Mouse (Mus musculus): Measurements from ENCODE around the gene Entpd2.

The Entpd2 gene

DNA sequence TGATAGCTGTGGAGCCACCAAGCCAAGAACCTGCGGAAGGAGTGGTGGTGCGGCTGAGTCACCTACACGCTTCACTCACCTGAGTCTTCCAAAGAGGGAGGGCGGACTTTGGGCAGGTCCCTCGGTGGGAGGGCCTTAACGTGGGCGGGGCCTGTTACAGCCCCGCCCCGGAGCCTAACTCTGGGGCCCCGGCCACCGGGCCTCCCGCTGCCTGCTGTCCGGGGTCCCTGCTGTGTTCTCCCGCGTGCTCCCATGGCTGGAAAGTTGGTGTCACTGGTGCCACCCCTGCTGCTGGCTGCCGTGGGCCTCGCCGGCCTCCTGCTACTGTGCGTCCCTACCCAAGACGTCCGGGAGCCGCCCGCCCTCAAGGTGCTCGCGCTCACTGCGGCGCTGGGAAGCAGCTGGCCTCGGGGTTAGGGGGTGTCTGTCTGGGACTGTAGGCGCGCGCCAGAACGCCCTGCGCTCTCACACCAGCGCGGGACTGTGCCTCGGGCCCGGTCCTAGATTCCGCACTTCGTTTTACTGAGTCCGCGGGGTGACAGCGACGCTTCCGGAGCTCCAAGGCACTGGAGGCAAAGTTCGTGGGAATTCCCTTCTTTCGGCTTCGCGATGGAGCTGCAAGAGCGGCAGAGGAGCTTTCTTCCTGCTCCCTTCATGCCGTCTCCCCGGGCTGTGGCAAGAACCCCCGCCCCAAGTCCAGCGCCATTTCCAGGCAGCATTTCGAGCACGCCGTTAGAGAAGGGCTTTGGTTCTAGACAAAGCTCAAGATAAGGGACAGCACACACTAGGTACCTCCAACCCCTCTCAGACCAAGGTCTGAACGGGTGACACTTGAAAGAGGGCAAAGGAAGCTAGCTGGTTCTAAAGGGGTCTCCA lies at the start of gene Entpd2:
Gene Entpd2, plus strand, starts transcription at position 154 of the 876 bp plus-strand sequence.
- no peak for DNase-seq

DNA sequence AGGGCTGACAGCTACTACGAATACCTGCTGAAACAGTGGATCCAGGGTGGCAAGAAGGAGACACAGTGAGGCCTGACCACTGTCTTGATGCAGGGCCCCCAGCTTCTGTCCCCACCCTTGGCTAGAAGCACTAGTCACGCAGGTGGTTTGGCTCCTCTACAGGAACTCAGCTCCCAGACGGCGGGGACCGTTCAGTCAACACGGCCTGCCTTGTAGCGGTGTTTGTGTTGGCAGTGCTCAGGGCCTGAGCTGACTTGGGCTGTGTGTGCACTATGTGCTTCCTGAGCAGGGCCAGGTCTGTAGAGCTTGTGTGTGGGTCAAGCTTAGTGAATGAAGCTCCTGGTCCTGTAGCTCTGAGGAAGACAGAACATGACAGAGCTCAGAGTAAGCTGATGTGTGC lies 47.5 kb upstream of the Entpd2 start:
- no peak for DNase-seq

DNA sequence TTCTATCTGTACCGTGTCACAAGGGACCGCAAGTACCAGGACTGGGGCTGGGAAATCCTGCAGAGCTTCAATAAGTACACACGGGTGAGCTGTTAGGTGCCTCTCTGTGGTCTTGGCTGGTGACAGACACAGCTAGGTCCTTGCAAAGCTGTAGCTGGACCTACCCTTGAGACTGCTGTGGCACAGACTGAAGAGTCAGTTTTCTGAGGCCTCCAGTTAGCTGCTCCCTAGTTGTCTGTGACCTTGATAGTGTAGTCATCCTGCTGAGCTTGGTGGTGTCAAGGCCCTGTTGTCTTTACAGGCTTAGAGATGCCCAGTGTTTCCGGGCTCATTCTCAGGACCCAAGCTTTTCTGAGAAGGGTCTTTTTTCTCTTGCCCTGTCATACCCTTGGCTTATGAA lies 46.2 kb upstream of the Entpd2 start:
- DNase-seq, result no peak

DNA sequence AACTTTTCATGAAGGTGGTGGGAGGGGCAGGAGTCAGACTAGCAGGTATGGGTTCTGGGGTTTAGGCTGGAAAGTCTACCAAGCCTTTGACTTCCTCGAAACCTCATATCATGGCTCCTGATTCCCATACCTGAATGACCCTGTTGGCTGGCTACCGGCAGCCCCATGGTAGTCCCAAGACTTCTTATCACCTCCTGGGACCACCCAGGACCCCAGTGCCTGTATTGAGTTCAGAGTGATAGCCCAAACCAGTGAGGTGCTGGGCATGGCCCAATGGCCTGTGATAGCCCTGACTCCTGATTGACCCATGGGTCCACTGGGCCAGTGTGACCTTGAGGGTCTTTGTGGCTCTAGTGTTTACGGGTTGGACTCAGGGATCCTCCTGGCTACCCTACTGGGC lies 45.0 kb upstream of the Entpd2 start:
- DNase-seq, result no peak

DNA sequence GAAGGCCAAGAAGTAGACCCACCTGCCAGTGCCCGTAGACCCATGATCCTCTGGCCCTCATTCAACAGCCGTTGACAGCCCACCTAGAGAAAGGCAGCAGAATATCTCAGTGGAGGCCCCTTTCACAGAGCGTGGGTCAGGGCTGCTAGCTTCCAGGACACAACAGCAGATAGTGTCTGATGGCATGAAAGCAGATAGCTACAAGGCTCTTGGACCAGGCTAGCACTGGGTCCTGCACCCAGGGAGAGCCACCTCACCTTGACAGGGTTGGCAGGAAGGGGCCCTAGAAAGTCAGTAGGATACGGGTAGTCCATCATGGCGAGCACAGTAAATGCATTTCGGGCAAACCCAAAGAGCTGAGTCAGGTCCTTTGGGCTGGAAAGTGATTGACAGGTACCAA lies 41.5 kb upstream of the Entpd2 start:
- no peak for DNase-seq

DNA sequence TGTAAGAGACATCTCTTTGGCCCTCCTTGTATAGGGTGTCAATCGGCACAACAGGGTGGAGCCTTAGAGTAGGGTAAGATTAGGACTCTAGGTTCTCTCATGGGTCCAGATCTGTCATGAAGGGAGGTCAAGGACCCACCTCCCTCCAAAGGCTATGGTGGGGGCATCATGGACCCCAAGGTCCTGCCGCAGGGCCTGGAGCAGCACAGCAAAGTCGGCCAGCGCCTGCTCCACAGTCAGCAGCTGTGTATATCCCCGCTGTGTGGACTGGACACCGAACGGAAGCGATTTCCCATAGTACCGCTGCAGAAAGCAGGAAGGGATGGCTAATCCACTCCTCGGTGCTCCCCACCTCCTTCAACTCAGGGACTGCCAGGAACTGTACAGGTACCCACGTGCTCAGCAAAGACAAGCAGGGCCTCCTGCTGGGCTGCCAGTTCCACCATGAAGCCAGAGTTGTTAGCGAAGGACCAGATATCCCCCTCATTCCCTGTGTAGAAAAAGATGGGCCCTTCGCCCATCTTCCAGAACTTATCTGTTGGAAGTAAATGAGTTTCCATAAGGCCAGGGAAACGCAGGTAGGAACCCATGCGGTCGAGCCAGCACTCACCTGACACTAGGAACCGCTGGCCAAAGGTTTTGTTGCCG lies 40.1 kb upstream of the Entpd2 start:
- no peak for DNase-seq

DNA sequence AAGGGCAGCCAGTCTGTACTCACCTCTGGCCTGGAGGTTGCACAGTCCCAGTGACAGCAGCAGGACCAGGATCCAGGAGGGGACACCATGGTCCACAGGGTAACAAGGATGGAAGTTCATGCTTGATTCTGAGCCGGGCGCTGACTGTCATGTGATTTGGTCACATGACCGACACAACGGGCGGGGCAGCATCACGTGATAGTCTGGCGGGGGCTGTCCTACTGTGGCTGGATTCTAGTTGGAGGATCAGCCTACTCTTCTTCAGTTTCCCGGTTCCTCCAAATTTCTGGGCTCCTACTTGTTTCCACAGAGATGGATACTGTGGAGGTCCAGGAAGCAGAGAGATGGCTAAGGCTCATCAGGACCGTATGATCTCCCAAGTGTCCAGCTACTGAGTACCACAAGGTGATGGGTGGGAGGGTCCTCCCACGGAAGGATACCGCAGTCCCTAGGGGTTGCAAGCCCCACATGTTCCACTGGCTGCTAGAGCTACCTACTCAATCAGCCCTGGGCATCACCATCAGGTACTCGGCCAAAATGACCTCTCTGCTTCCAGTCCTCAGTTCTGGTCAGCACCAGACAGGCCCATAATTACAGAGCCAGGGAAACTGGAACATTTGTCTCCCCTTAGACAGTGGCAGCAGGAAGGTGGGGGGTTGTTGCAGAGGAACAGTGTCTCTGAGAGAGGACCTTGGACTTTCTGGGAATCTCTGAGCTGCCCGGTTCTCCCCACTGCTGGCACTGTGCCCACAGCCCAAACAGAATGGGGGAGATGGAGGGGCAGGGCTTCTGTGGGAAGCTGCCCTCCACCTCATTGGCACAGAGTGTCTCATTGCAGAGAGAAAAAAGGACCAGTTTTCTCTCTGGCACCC lies 39.2 kb upstream of the Entpd2 start, which contains the start of gene Dpp7:
Gene Dpp7, minus strand, starts transcription at position 152 of the 872 bp plus-strand sequence.
- peak; percentile 45 to 52 for DNase-seq

DNA sequence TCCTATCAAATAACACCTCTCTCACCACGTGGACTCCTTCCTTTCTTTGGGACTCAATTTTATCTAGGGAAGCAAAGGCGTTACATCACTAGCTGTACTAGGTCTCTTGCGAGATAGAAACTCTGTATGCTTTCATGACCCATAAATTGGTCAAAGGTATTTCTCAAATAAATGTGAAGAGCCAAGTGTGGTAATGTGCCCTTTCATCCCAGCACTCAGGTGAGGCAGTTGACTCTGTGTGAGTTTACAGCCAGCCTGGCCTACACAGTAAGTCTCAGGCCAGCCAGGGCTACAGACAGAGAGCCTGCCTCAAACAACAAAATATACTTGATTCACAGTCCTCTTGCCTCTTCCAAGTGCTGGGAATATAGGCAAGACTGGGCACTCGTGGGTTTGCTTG lies 35.8 kb upstream of the Entpd2 start:
- no peak for DNase-seq

DNA sequence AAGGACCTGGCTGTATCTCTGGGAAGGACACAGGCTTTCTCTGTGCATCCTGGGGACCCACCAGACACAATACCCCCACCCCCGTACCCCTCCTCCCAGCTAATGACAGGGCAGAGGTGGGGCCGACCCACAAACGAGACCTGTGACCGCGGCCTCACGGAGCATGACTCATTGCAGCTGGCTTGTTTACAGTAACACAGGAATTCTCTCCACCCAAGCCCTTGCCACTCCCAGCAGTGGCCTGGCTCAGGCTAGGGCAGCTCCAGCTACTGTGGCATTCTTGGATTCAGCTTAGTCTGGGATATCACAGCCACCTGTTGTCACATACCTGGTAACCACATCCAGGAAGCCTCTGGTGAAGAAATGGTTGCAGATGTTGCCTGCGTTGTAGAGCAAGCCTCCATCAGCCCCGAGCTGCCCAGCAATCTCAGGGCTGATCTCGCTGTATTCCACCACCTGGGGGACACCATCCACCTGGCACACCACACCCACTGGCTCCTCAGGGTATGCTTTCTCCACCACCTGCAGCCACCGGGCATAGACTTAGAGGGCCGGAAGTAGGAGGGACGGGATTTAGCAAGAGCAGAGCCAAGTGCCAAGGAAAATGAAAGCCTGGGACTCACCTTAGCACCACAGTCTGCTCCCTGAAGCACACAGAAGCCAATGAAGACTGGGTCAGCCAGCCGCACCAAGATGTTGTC lies 32.0 kb upstream of the Entpd2 start:
- no peak for DNase-seq

DNA sequence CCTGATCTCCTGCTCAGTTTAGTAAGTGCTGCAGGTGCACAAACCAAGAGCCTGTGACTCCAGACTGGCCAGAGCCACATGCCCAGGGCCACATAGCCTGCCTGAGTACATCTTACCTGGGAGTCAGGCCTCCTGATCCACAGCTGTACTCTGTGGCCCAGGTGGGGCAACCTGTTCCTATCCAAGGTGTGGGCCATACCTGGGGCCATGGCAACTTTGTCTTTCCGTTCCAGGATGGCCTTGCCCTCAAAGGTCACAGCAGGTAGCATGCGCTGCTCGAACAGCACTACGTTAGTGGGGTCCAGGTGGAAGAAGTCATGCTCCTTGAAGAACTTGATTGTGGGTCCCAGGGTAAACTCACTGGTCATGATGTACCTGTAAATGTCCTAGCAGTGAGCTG lies 31.4 kb upstream of the Entpd2 start:
- DNase-seq, result no peak

DNA sequence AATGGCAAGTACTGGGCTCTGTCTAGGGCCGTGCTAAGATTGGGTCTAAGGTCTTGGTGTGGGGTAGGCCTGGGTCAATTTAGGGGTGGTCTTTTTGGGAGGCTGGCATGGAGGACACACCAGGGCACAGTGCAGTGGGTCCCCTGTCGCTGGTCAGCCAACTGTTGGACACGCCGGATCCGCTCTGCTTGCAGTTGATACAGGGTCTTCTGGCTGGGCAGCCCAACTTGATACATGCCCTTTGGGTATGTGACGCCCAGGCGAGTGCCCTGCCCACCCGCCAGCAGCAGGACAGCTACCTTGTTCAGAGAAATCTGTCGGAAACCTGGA lies 30.9 kb upstream of the Entpd2 start:
- no peak for DNase-seq

DNA sequence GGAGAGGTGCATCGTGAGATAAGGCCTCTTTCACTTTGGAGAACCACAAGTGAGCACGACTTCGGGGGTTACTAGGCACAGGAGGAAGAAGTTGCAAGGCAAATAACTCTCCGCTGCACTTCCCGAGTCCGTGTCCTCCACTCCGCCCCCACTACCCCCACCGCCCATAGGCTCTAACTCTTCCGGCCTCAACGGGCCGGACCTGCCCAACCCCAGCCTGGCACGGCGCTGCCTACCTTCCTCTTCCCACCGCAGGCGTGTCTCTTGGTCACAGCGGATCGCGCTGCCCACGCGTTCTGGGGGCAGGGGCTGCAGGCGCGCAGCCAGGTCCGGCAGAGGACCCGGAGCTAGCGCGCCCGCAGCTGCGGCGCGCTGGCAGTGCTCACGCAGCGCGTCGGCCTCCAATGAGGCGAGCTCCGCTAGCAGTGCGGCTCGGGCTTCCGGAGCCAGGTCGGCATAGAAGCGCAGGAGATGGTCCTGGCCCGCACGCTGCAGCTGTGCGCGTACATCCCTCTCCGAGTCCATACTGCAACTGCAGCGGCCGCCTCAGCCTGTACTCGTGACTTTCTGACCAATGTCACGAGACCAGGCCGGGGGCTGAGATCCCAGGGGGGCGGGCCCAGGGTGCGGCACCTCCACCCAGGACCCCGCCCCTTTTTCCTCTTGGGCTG lies 30.4 kb upstream of the Entpd2 start, which contains the start of gene Uap1l1:
Gene Uap1l1, minus strand, starts transcription at position 592 of the 671 bp plus-strand sequence.
- DNase-seq, result peak; percentile 41 to 58

DNA sequence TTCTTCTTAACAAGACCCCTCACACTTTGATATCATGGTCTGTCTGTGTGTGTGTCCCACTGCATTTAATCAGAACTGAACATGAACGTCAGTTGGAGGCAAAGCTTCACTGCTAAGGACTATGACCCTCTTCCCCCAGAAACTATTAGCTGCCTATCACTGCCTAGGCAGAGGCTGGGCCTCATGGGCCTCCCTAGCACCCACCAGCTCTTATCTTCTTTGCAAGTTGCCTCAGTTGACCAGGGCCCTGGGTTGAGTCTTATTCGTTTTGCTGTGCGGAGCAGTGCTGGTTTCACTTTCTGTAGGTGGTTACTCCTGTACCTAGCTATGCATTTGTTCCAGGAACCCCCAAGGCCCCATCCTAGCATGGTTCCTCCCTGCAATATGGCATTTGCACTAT lies 25.7 kb upstream of the Entpd2 start:
- DNase-seq, result no peak

DNA sequence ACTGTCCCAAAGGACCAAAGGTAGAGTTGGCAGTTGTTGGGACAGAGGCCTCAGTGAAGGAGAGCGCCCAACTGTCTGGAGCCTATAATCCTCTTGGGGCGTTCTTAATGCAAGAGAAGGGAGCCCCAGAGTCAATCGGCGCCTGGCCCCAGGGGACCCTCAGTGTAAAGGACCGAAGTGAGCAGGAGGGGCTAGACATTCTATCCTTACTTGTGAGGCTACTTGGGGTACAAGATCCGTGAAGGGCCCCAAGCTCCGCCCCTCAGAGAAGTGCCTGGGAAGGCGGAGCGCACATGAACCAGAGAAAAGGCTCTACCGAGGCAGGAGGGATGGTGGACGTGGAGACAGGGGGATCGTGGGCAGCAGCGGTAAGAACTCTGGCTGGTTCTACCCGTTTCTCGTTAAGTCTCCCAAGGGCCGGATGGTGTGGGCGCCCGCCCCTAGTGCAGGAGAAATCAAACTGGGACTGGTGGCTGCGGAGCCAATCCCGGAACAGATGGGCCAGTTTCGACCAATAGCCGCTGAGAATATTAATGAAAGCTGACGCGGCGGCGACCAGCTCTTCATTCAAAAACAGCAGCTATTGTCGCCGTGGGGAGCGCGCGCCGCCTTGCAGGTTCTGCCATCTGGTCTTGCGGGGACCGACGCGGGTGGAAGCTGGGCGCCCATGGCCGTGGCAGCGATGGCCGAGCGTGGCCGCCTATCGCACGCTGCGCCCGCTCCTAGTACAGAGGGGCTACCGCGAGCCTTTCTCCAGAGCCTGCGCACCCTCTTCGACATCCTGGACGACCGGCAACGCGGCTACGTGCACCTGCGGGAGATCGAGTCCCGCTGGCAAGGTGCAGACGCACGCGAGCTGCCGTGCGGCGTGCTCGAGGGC lies 23.7 kb upstream of the Entpd2 start, which contains the start of gene Sapcd2:
Gene Sapcd2, plus strand, starts transcription at position 558 of the 880 bp plus-strand sequence.
- peak; percentile 71 to 76 for DNase-seq

DNA sequence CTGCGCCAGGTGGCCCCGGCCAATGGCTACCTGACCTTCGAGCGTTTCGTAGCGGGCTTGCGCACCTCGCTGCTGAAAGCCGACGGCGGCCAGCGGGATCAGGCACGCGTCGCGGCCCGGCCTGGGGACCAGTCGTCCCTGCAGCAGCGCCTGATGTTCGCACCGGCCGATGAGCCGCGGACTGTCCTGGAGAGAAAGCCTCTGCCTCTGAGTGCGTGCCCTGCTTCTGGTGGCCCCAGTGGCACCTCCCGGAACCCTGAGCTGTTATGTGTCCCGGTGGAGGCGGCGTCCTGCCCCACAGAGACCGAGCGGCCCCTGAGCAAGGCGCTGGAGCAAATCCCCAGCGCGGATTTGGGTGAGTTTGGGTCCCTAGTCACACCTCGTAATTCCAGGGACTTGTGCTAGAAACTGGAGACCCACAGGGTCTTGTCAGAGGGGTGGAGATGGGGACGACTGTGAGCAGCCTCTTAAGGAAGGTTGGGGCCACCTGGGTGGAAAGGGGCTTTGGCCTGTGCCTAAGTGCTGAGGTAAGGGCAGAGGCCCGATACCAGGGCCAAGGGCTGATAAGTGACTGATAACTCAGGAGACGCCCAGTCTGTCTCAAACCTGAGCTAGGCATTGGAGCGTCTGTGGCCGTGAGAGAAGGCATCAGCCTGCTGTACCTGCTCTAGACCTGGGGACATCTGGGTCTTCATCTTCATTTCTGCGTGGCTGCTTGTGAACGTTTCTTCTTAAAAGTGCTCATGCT lies 22.9 kb upstream of the Entpd2 start:
- DNase-seq, result no peak

DNA sequence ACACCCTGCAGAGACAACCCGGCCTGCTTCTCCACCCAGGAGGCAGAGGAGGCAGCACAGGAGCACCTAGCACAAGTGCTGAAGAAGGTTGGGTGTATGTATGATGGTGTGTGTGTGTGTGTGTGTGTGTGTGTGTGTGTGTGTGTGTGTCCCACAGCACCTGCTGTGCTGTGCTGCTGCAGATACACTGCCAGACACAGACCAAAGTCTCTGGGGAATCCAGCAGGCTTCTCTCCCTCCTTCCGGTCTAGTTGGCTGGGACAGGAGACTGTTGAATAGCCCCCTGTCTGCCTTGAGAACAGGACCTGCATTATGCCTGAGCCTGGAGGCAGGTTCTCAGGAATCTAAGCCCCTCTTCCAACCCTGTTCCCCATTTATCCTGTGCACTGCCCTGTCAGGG lies 22.2 kb upstream of the Entpd2 start:
- no peak for DNase-seq

DNA sequence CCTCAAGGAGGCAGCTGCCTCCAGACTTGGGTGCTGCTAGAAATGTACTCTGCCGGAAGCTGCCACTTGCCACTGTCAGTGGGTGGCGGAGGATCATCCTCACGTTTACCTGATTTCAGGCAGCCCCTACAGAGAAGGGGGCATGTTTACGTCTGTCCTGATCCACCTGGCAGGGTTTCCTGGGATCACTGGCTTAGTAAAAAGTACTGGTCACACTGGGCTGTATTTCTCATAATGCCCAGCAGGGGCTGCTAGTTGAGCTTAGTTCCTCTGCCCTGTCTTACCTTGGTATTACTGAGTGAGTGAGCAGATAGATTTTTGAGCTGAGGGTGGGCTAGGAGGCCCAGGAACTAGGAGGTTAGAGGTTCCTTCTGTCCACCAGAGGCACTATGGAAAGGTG lies 19.1 kb upstream of the Entpd2 start:
- DNase-seq, result no peak

DNA sequence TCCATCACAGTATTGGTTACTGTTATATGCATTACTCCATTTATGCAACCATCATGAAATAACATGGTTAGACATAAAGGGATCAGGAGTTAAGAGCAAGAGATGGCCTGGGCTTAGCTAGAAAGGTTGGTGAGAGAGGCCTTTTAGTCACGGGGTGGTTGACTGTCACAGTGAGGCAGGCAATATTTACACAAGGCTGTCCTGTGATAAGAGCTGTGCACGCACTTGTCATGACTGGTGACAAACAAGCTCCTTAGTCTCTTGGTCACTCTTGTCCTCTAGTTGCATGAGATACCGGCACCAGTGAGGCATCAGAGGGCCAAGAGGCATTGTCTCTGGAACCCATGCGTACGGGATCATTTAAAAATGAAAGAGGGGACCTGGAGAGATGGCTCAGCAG lies 11.2 kb upstream of the Entpd2 start:
- no peak for DNase-seq

DNA sequence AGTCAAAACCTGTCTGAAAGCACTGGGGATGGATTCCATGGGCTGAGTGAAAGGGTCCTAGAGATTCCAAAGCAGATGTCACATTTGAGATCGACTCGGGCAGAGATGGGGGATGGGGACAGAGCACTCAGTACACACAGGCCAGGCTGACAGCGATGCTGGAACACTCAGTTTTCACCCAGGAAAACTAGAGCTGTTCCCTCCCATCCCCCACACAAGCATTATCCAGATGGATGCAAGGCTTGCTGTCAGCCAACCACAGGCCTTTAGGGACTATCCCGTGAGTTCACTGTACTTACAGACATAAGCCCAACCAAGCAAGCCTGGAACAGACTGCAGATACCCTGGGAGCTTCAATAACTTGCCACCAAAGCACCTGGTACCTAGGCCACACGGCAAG lies 4.4 kb upstream of the Entpd2 start:
- DNase-seq, result no peak
